Comparison of ENCODE assay signal across 10 mouse cellular contexts in genomic region chr6:82915889-82916288, GRCm38 (mm10). TPM values are rescaled to one million over a fixed set of nuclear protein-coding genes. Genes with fewer than 3 reads are reported as not detected.
DNase-seq lines count a peak whose midpoint lies in the region; ATAC-seq and TF ChIP-seq lines count a peak whose summit lies in the region.
"Had no signal": no experiment of that assay in that cellular context is flagged by ENCODE, and none has a peak within 500 bp of the region (broad histone marks: within the 10 kb centered on the region; RNA-seq: fewer than 3 reads in every experiment).

No protein-coding gene starts in this region.

- no peak for TF ChIP-seq EP300 in stomach, postnatal 0 days (optimal IDR thresholded peaks at IDR 0.05)

- H3K36me3 ChIP-seq in stomach, postnatal 0 days (ENCODE audit: control insufficient read depth, insufficient read depth, low read length) = no peaks in the 10 kb centered on the region
- H3K36me3 ChIP-seq: embryonic facial prominence, embryonic 15.5 days; limb, embryonic 12.5 days had no signal

- no peak overlapping the region for H3K9ac ChIP-seq in stomach, postnatal 0 days (ENCODE audit: low read length)
- H3K9ac ChIP-seq: embryonic facial prominence, embryonic 15.5 days; limb, embryonic 12.5 days had no signal

- no peak overlapping the region for H3K4me3 ChIP-seq in stomach, postnatal 0 days (ENCODE audit: low read depth, low read length)
- H3K4me3 ChIP-seq: embryonic facial prominence, embryonic 15.5 days; limb, embryonic 12.5 days had no signal

- peak; percentile 35 to 62 for DNase-seq in heart, postnatal 10 days
- DNase-seq in heart, postnatal 25 days (ENCODE audit: low spot score) = no peak
- peak; percentile 24 to 44 for DNase-seq in urinary bladder, postnatal 36 days (ENCODE audit: low spot score in 2 of 2)
- no peak for DNase-seq in urinary bladder, postnatal 10 days (ENCODE audit: low spot score)
- DNase-seq in c-Kit-positive CD71-positive TER-119-positive erythroid progenitor cells, embryonic 14.5 days (ENCODE audit: low spot score) = peak; percentile 49
- peak; percentile 88 for DNase-seq in induced T-regulatory cell, adult 2 months (ENCODE audit: low read depth)
- peak; percentile 80 for DNase-seq in lung, postnatal 36 days
- peak; percentile 64 for DNase-seq in stomach, postnatal 0 days (ENCODE audit: low spot score)

- 27% methylated on average over 3 of the region's 3 CpGs for WGBS in stomach, postnatal 0 days

- no peaks in the 10 kb centered on the region for H3K27me3 ChIP-seq in stomach, postnatal 0 days (ENCODE audit: control insufficient read depth, insufficient read depth, low read length)
- H3K27me3 ChIP-seq: embryonic facial prominence, embryonic 15.5 days had no signal

- no peak overlapping the region for H3K27ac ChIP-seq in stomach, postnatal 0 days (replicated peaks)
- H3K27ac ChIP-seq: embryonic facial prominence, embryonic 15.5 days; limb, embryonic 12.5 days had no signal

- no peaks in the 10 kb centered on the region for H3K4me1 ChIP-seq in stomach, postnatal 0 days (replicated peaks; ENCODE audit: control insufficient read depth, insufficient read depth)
- H3K4me1 ChIP-seq: limb, embryonic 12.5 days had no signal

- intact Hi-C loops in heart, postnatal 10 days (cut with DNase I) = no loop called here
- intact Hi-C loops in heart, postnatal 25 days (cut with DNase I) = no loop called here

- TF ChIP-seq CTCF in stomach, postnatal 0 days (IDR thresholded peaks at IDR 0.05; ENCODE audit: low read depth) = peak; percentile 88

- no peak for ATAC-seq in stomach, postnatal 0 days (ENCODE audit: low FRiP score, low TSS enrichment)

- no peak overlapping the region for H3K4me2 ChIP-seq in stomach, postnatal 0 days (replicated peaks; ENCODE audit: low read depth)
- H3K4me2 ChIP-seq: embryonic facial prominence, embryonic 15.5 days; limb, embryonic 12.5 days had no signal

- no peaks in the 10 kb centered on the region for H3K9me3 ChIP-seq in stomach, postnatal 0 days (ENCODE audit: control insufficient read depth, low read length)
- H3K9me3 ChIP-seq: embryonic facial prominence, embryonic 15.5 days; limb, embryonic 12.5 days had no signal

RNA-seq across cellular contexts. Expression of gene Sema4f, which starts 23.7 kb away (rescaled TPM):
- under 1 TPM; 0.22 to 0.29 TPM for total RNA-seq in heart, postnatal 10 days (2021)
- total RNA-seq in heart, postnatal 25 days (2021) = under 1 TPM; 0.34 to 0.47 TPM
- 0.58 and 0.67 TPM in 2 replicates for polyA plus RNA-seq in stomach, postnatal 0 days (2015; fragmentation: Nextera tagmentation; extraction: Ambion mirVana)

RNA-seq across cellular contexts. Expression of gene M1ap, which starts 30.8 kb away (rescaled TPM):
- under 1 TPM in 1 of 2 experiments, not detected in 1; 0.53 TPM for total RNA-seq in heart, postnatal 10 days (2021)
- under 1 TPM in 1 of 2 experiments, not detected in 1; 0.17 TPM for total RNA-seq in heart, postnatal 25 days (2021)
- polyA plus RNA-seq in stomach, postnatal 0 days (2015; fragmentation: Nextera tagmentation; extraction: Ambion mirVana) = 0.08 and 0.28 TPM in 2 replicates

Comparison
In these comparisons a context has a peak if more than half of its experiments do, and no peak if none do; other contexts are left out.
1. DNase-seq: peak in heart, postnatal 10 days (2 of 2), urinary bladder, postnatal 36 days (2 of 2), c-Kit-positive CD71-positive TER-119-positive erythroid progenitor cells, embryonic 14.5 days (single experiment), induced T-regulatory cell, adult 2 months (single experiment), lung, postnatal 36 days (single experiment) and stomach, postnatal 0 days (single experiment); none in heart, postnatal 25 days (single experiment) and urinary bladder, postnatal 10 days (single experiment).